Mouse (Mus musculus) gastrocnemius, adult 8-10 months (tissue): ENCODE measurements around the gene Prps1l1. TPM values are rescaled to one million over a fixed set of nuclear protein-coding genes. Genes with fewer than 3 reads are reported as not detected.

ENCODE experiments used
- DNase-seq, 2 experiments: peaks; one replicate each; pipeline ENCODE4 v3.0.0; 2022; ENCODE audit warnings: low spot score in 2 of 2
- total RNA-seq, 4 experiments: library from RNA; stranded (reverse); gene quantifications; 2 replicates each; pipeline ENCODE4 v1.2.4; 2022

The Prps1l1 gene
- total RNA-seq, 4 experiments from 2014 or later = not detected

DNA sequence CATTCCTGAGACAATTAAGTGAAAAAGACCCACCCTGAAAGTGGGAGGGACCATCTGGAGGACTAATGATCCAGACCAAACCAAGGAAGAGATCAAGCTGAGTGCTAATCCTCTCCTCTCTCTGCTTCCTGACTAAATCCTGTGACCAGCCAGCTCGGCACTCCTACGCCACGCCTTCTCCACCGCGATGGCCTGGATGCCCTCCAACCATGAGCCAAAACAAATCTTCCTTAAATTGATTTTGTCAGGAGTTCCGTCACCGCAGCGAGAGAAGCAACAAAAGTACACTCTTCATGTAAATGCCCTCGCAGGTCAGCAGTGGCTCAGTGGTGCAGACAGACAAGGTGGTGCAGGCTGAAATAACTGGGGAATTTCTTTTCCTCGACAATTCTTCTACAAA lies 37.5 kb downstream of the Prps1l1 start:
- DNase-seq = no peak

DNA sequence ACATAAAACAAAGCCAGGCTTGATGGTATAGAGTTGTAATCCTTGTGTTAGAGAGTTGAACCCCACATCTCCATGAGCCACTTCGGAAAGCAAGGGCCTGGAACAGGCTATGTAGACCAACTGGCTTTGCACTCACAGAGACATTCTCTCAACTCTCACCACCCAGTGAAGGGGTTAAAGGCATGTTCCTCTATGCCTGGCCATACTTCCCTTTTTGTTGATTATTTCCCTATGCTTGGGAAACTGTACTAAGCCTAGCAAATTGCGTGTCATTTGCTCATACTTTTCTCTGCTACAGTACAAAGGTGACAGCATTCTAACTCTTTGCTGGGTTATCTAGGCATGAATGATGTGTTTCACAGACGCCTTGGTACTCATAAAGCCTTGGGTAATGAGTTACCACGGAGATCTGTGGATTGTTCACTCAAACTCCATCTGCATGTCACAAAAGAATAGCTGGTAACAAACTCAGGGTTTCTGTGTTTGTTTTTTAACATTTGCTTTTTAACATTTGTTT lies 41.4 kb downstream of the Prps1l1 start:
- no peak for DNase-seq

GRCm38 (mm10) chr12:35027533-35027932 lies 43.0 kb downstream of the Prps1l1 start:
- DNase-seq = no peak

Other genes starting within 250 kb of the Prps1l1 start
- 1 to 10 TPM; 3.6 to 6.6 (median 5.9) TPM for gene Hdac9, start 67.7 kb upstream of the Prps1l1 start, total RNA-seq
- gene Snx13, start 62.4 kb downstream of the Prps1l1 start, total RNA-seq = 10 to 100 TPM; 57.5 to 61.6 (median 57.9) TPM